Mouse (Mus musculus) cerebellum, adult 2 months (tissue): ENCODE measurements around the gene Llph.

Experiments
- CTCF ChIP-seq: fragments of 200-500 bp; IDR thresholded peaks from 2 replicates; pipeline ENCODE4 v1.5.1; 2011; ENCODE audit warnings: low read depth, mild to moderate bottlenecking, control low read depth, low read length, moderate library complexity, borderline replicate concordance; ENCODE audit not compliant: insufficient read depth
- POLR2A ChIP-seq: fragments of 200-500 bp; IDR thresholded peaks from 2 replicates; pipeline ENCODE4 v1.6.1; 2011; ENCODE audit warnings: low read length, control low read depth, borderline replicate concordance; ENCODE audit not compliant: insufficient read depth

DNA sequence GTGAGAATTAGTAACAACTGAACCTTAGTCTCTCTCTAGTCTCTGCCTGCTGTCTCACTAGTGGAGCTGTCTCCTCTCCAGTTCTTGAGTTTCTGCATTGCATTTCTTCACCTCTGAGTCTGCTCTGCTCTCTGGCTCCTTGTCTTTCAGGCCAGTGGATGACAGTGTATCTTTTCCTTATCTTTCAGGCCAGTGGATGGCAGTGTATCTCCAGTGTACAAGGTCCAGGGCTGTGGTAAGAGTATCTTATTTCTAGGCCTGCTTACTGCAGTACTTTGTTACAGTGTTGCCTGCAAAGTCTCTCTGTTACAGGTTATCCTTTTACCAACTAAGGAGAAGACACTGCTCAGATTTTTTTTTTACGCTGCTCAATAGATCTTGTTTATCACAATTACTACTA, 44.0 kb upstream of the Llph start:
- TF ChIP-seq POLR2A (no peak), CTCF (no peak)
